Comparison of ENCODE assay signal across 8 mouse cellular contexts in genomic region chr7:18893009-18893408, GRCm38 (mm10). TPM values are rescaled to one million over a fixed set of nuclear protein-coding genes. Genes with fewer than 3 reads are reported as not detected.
DNase-seq lines count a peak whose midpoint lies in the region; ATAC-seq and TF ChIP-seq lines count a peak whose summit lies in the region.

No protein-coding gene starts in this region.

- TF ChIP-seq POLR2A in kidney, adult 2 months (IDR thresholded peaks at IDR 0.05; ENCODE audit: low read depth, low read length) = no peak

- no peak for DNase-seq in kidney, adult 2 months
- DNase-seq in kidney, postnatal 25 days = no peak
- no peak for DNase-seq in embryonic facial prominence, embryonic 14.5 days (ENCODE audit: low spot score)
- peak; percentile 11 for DNase-seq in midbrain, embryonic 14.5 days
- no peak for DNase-seq in spleen, postnatal 36 days (ENCODE audit: low spot score in 2 of 2)

- no peaks in the 10 kb centered on the region for H3K27me3 ChIP-seq in kidney, adult 2 months (replicated peaks; ENCODE audit: control insufficient read depth, insufficient read depth, low read length)
- H3K27me3 ChIP-seq in embryonic facial prominence, embryonic 14.5 days (replicated peaks; ENCODE audit: control insufficient read depth, insufficient read depth, low read length) = 0 out of 2 replicates have a peak, but pooled peaks cover 8% of the 10 kb centered on the region
- no peaks in the 10 kb centered on the region for H3K27me3 ChIP-seq in hindbrain, embryonic 15.5 days
- H3K27me3 ChIP-seq in midbrain, embryonic 14.5 days (ENCODE audit: control insufficient read depth, insufficient read depth, low read length) = no peaks in the 10 kb centered on the region

- no peaks in the 10 kb centered on the region for H3K4me1 ChIP-seq in kidney, adult 2 months (ENCODE audit: control insufficient read depth, insufficient read depth, low read length)
- peaks cover 9% of the 10 kb centered on the region; the same call in 1 of the 2 replicates for H3K4me1 ChIP-seq in embryonic facial prominence, embryonic 14.5 days (ENCODE audit: control insufficient read depth, insufficient read depth, low read length)
- peaks cover 32% of the 10 kb centered on the region for H3K4me1 ChIP-seq in hindbrain, embryonic 15.5 days (replicated peaks)
- peaks cover 17% of the 10 kb centered on the region for H3K4me1 ChIP-seq in midbrain, embryonic 14.5 days (ENCODE audit: control insufficient read depth, insufficient read depth, low read length)

- no peak overlapping the region for H3K9ac ChIP-seq in embryonic facial prominence, embryonic 14.5 days (ENCODE audit: low read depth, low read length)
- peak overlapping the region; percentile 65 for H3K9ac ChIP-seq in hindbrain, embryonic 15.5 days
- H3K9ac ChIP-seq in midbrain, embryonic 14.5 days (replicated peaks; ENCODE audit: low read length) = peak overlapping the region; percentile 60; the same call in 1 of the 2 replicates

- 25% methylated on average over 27 of the region's 27 CpGs for WGBS in kidney, adult 2 months
- WGBS in embryonic facial prominence, embryonic 14.5 days = 21% methylated on average over 7 of the region's 27 CpGs
- WGBS in hindbrain, embryonic 15.5 days = 28% methylated on average over 27 of the region's 27 CpGs
- WGBS in midbrain, embryonic 14.5 days = 32% methylated on average over 27 of the region's 27 CpGs

- TF ChIP-seq CTCF in kidney, adult 2 months (conservative IDR thresholded peaks at IDR 0.05; ENCODE audit: insufficient read depth, insufficient read length, low read depth, low read length) = no peak

- H3K4me2 ChIP-seq in embryonic facial prominence, embryonic 14.5 days (ENCODE audit: low read depth, low read length) = peak overlapping the region; percentile 85
- peak overlapping the region; percentile 75 for H3K4me2 ChIP-seq in hindbrain, embryonic 15.5 days
- H3K4me2 ChIP-seq in midbrain, embryonic 14.5 days (ENCODE audit: low read length) = peak overlapping the region; percentile 69

- no peaks in the 10 kb centered on the region for H3K9me3 ChIP-seq in embryonic facial prominence, embryonic 14.5 days (ENCODE audit: control insufficient read depth, low read length)
- no peaks in the 10 kb centered on the region for H3K9me3 ChIP-seq in hindbrain, embryonic 15.5 days
- no peaks in the 10 kb centered on the region for H3K9me3 ChIP-seq in midbrain, embryonic 14.5 days (ENCODE audit: control insufficient read depth, low read length)

- ATAC-seq in embryonic facial prominence, embryonic 14.5 days (ENCODE audit: low read depth) = peak; percentile 12; the same call in 1 of the 2 replicates
- peak; percentile 53 for ATAC-seq in hindbrain, embryonic 15.5 days (ENCODE audit: low FRiP score, low read depth)
- no peak for ATAC-seq in midbrain, embryonic 14.5 days (ENCODE audit: low FRiP score, low TSS enrichment)
- no peak for ATAC-seq in erythroid progenitor cell, adult 5-6 weeks (replicated peaks; ENCODE audit: low FRiP score, poor library complexity, severe bottlenecking)
- ATAC-seq in erythroblast, adult 5-6 weeks (replicated peaks; ENCODE audit: low FRiP score, poor library complexity, severe bottlenecking) = no peak

- peak overlapping the region; percentile 48 for H3K4me3 ChIP-seq in kidney, adult 2 months (ENCODE audit: insufficient read depth, low read depth, low read length)
- peak overlapping the region; percentile 41; the same call in 1 of the 2 replicates for H3K4me3 ChIP-seq in embryonic facial prominence, embryonic 14.5 days (ENCODE audit: low read depth, low read length)
- peak overlapping the region; percentile 55 for H3K4me3 ChIP-seq in hindbrain, embryonic 15.5 days
- H3K4me3 ChIP-seq in midbrain, embryonic 14.5 days (replicated peaks; ENCODE audit: low read depth, low read length) = peak overlapping the region; percentile 45

- H3K36me3 ChIP-seq in kidney, adult 2 months (ENCODE audit: control insufficient read depth, insufficient read depth, low read length) = no peaks in the 10 kb centered on the region
- H3K36me3 ChIP-seq in embryonic facial prominence, embryonic 14.5 days (ENCODE audit: control insufficient read depth, insufficient read depth, low read length) = no peaks in the 10 kb centered on the region
- H3K36me3 ChIP-seq in hindbrain, embryonic 15.5 days = no peaks in the 10 kb centered on the region
- no peaks in the 10 kb centered on the region for H3K36me3 ChIP-seq in midbrain, embryonic 14.5 days (ENCODE audit: control insufficient read depth, insufficient read depth, low read length)

- 0 out of 2 replicates have a peak overlapping the region, but pooled peaks have one; percentile 12 for H3K27ac ChIP-seq in kidney, adult 2 months (ENCODE audit: insufficient read depth, low read depth, low read length)
- no peak overlapping the region for H3K27ac ChIP-seq in embryonic facial prominence, embryonic 14.5 days (replicated peaks; ENCODE audit: low read depth, low read length)
- H3K27ac ChIP-seq in hindbrain, embryonic 15.5 days (replicated peaks) = peak overlapping the region; percentile 74; the same call in 1 of the 2 replicates
- no peak overlapping the region for H3K27ac ChIP-seq in midbrain, embryonic 14.5 days (replicated peaks; ENCODE audit: low read depth, low read length)

RNA-seq across cellular contexts. Expression of gene Ccdc61, which starts 17.2 kb away (rescaled TPM):
- 19.8 and 21.3 TPM in 2 replicates for polyA plus RNA-seq in kidney, adult 2 months (2012; rRNA removed)
- 19.4 and 22.5 TPM in 2 replicates for polyA plus RNA-seq in embryonic facial prominence, embryonic 14.5 days (2014; fragmentation: Nextera tagmentation; extraction: Ambion mirVana)
- polyA plus RNA-seq in hindbrain, embryonic 15.5 days (2015; fragmentation: Nextera tagmentation; extraction: Ambion mirVana) = 29.7 and 30.6 TPM in 2 replicates
- polyA plus RNA-seq in midbrain, embryonic 14.5 days (2014; fragmentation: Nextera tagmentation; extraction: Ambion mirVana) = 16.1 and 18.5 TPM in 2 replicates
- total RNA-seq in erythroid progenitor cell, adult 5-6 weeks (2015; ENCODE audit: low replicate concordance) = 10.1 and 19.8 TPM in 2 replicates
- 1.7 and 4.6 TPM in 2 replicates for total RNA-seq in erythroid progenitor cell, adult 5-6 weeks (2017; ENCODE audit: low replicate concordance)
- 5.2 TPM in 1 of 2 replicates, not detected in the other for total RNA-seq in erythroblast, adult 5-6 weeks (2015; ENCODE audit: low replicate concordance)
- total RNA-seq in erythroblast, adult 5-6 weeks (2017; ENCODE audit: low replicate concordance) = 5.8 and 16.9 TPM in 2 replicates

RNA-seq across cellular contexts. Expression of gene Pglyrp1, which starts 21.9 kb away (rescaled TPM):
- 2.3 and 5.9 TPM in 2 replicates for polyA plus RNA-seq in kidney, adult 2 months (2012; rRNA removed)
- polyA plus RNA-seq in embryonic facial prominence, embryonic 14.5 days (2014; fragmentation: Nextera tagmentation; extraction: Ambion mirVana) = 5.3 and 10.0 TPM in 2 replicates
- 22.9 and 25.9 TPM in 2 replicates for polyA plus RNA-seq in hindbrain, embryonic 15.5 days (2015; fragmentation: Nextera tagmentation; extraction: Ambion mirVana)
- polyA plus RNA-seq in midbrain, embryonic 14.5 days (2014; fragmentation: Nextera tagmentation; extraction: Ambion mirVana) = 18.9 and 20.7 TPM in 2 replicates
- total RNA-seq in erythroid progenitor cell, adult 5-6 weeks (2015; ENCODE audit: low replicate concordance) = 151 and 220 TPM in 2 replicates
- 10.8 and 18.9 TPM in 2 replicates for total RNA-seq in erythroid progenitor cell, adult 5-6 weeks (2017; ENCODE audit: low replicate concordance)
- 330 and 397 TPM in 2 replicates for total RNA-seq in erythroblast, adult 5-6 weeks (2015; ENCODE audit: low replicate concordance)
- total RNA-seq in erythroblast, adult 5-6 weeks (2017; ENCODE audit: low replicate concordance) = 26.8 and 56.7 TPM in 2 replicates

RNA-seq across cellular contexts. Expression of gene Nova2, which starts 32.7 kb away (rescaled TPM):
- 0.80 and 1.1 TPM in 2 replicates for polyA plus RNA-seq in kidney, adult 2 months (2012; rRNA removed)
- 0.79 and 0.81 TPM in 2 replicates for polyA plus RNA-seq in embryonic facial prominence, embryonic 14.5 days (2014; fragmentation: Nextera tagmentation; extraction: Ambion mirVana)
- 12.5 and 13.0 TPM in 2 replicates for polyA plus RNA-seq in hindbrain, embryonic 15.5 days (2015; fragmentation: Nextera tagmentation; extraction: Ambion mirVana)
- polyA plus RNA-seq in midbrain, embryonic 14.5 days (2014; fragmentation: Nextera tagmentation; extraction: Ambion mirVana) = 18.6 and 20.7 TPM in 2 replicates
- total RNA-seq in erythroid progenitor cell, adult 5-6 weeks (2015; ENCODE audit: low replicate concordance) = not detected in 2 replicates
- not detected in 2 replicates for total RNA-seq in erythroid progenitor cell, adult 5-6 weeks (2017; ENCODE audit: low replicate concordance)
- not detected in 2 replicates for total RNA-seq in erythroblast, adult 5-6 weeks (2015; ENCODE audit: low replicate concordance)
- total RNA-seq in erythroblast, adult 5-6 weeks (2017; ENCODE audit: low replicate concordance) = not detected in 2 replicates

RNA-seq across cellular contexts. Expression of gene Mill2, which starts 53.2 kb away (rescaled TPM):
- polyA plus RNA-seq in kidney, adult 2 months (2012; rRNA removed) = 4.8 and 5.6 TPM in 2 replicates
- polyA plus RNA-seq in embryonic facial prominence, embryonic 14.5 days (2014; fragmentation: Nextera tagmentation; extraction: Ambion mirVana) = 0.52 and 0.58 TPM in 2 replicates
- 0.44 and 1.3 TPM in 2 replicates for polyA plus RNA-seq in hindbrain, embryonic 15.5 days (2015; fragmentation: Nextera tagmentation; extraction: Ambion mirVana)
- polyA plus RNA-seq in midbrain, embryonic 14.5 days (2014; fragmentation: Nextera tagmentation; extraction: Ambion mirVana) = 0.18 and 0.43 TPM in 2 replicates
- total RNA-seq in erythroid progenitor cell, adult 5-6 weeks (2015; ENCODE audit: low replicate concordance) = 2.9 TPM in 1 of 2 replicates, not detected in the other
- total RNA-seq in erythroid progenitor cell, adult 5-6 weeks (2017; ENCODE audit: low replicate concordance) = not detected in 2 replicates
- total RNA-seq in erythroblast, adult 5-6 weeks (2015; ENCODE audit: low replicate concordance) = not detected in 2 replicates
- total RNA-seq in erythroblast, adult 5-6 weeks (2017; ENCODE audit: low replicate concordance) = 0.42 TPM in 1 of 2 replicates, not detected in the other

Comparison
In these comparisons a context has a peak if more than half of its experiments do, and no peak if none do; other contexts are left out.
1. H3K27ac ChIP-seq: peak in kidney, adult 2 months (single experiment) and hindbrain, embryonic 15.5 days (single experiment); none in embryonic facial prominence, embryonic 14.5 days (single experiment) and midbrain, embryonic 14.5 days (single experiment).
2. ATAC-seq: peak in embryonic facial prominence, embryonic 14.5 days (single experiment) and hindbrain, embryonic 15.5 days (single experiment); none in midbrain, embryonic 14.5 days (single experiment), erythroid progenitor cell, adult 5-6 weeks (single experiment) and erythroblast, adult 5-6 weeks (single experiment).
3. Peak in every context shown above with its lines, with median percentiles within 50 percentile points of each other: H3K4me3 ChIP-seq and H3K4me2 ChIP-seq.